ENCODE assay signal across 26 mouse cellular contexts in genomic region chr17:26701565-26701964, GRCm38 (mm10). TPM values are rescaled to one million over a fixed set of nuclear protein-coding genes. Genes with fewer than 3 reads are reported as not detected.
DNase-seq lines count a peak whose midpoint lies in the region; ATAC-seq and TF ChIP-seq lines count a peak whose summit lies in the region.
"Had no signal": no experiment of that assay in that cellular context is flagged by ENCODE, and none has a peak within 500 bp of the region (broad histone marks: within the 10 kb centered on the region; RNA-seq: fewer than 3 reads in every experiment).

No protein-coding gene starts in this region.

- no peak overlapping the region for H3K27ac ChIP-seq in forebrain, postnatal 0 days (ENCODE audit: low read depth, low read length)
- no peak overlapping the region for H3K27ac ChIP-seq in forebrain, embryonic 10.5 days
- peak overlapping the region; percentile 35 to 48; a peak in 3 of 4 replicates for H3K27ac ChIP-seq in heart, embryonic 14.5 days (replicated peaks in 1 of 2; ENCODE audit: control insufficient read depth in 1 of 2, insufficient read depth in 1 of 2, low read depth in 2 of 2, low read length in 2 of 2)
- H3K27ac ChIP-seq in layer of hippocampus, adult 2 months: peak overlapping the region; percentile 61
- H3K27ac ChIP-seq in midbrain, embryonic 10.5 days (replicated peaks): no peak overlapping the region
- H3K27ac ChIP-seq: embryonic facial prominence, embryonic 15.5 days; gastrocnemius, adult 2 months; hindbrain, embryonic 13.5 days; limb, embryonic 10.5 days; liver, embryonic 15.5 days; lung, embryonic 15.5 days; stomach, postnatal 0 days had no signal

- 78% methylated on average over 13 of the region's 13 CpGs for WGBS in forebrain, postnatal 0 days
- 88% methylated on average over 13 of the region's 13 CpGs for WGBS in forebrain, embryonic 10.5 days
- 37% methylated on average over 13 of the region's 13 CpGs for WGBS in heart, embryonic 14.5 days
- 87% methylated on average over 13 of the region's 13 CpGs for WGBS in midbrain, embryonic 10.5 days

- H3K9ac ChIP-seq in forebrain, postnatal 0 days: no peak overlapping the region
- no peak overlapping the region for H3K9ac ChIP-seq in heart, embryonic 14.5 days (ENCODE audit: low read length)
- H3K9ac ChIP-seq: embryonic facial prominence, embryonic 15.5 days; hindbrain, embryonic 13.5 days; lung, embryonic 15.5 days had no signal

- H3K36me3 ChIP-seq in forebrain, postnatal 0 days (ENCODE audit: insufficient read depth): peaks cover 28% of the 10 kb centered on the region
- peaks cover 35% of the 10 kb centered on the region for H3K36me3 ChIP-seq in forebrain, embryonic 10.5 days (replicated peaks)
- H3K36me3 ChIP-seq in heart, embryonic 14.5 days (ENCODE audit: control insufficient read depth, insufficient read depth, low read length): peaks cover 50% of the 10 kb centered on the region
- H3K36me3 ChIP-seq in midbrain, embryonic 10.5 days: peaks cover 41% of the 10 kb centered on the region

- no peak for DNase-seq in forebrain, postnatal 0 days
- DNase-seq in forebrain, embryonic 10.5 days (ENCODE audit: extremely low spot score, low spot score): no peak
- DNase-seq in heart, adult 11 months: no peak
- DNase-seq in layer of hippocampus, adult 2 months (ENCODE audit: low spot score in 2 of 2): peak in 1 of 2 experiments; percentile 29
- DNase-seq in layer of hippocampus, adult 18-20 months (ENCODE audit: low spot score in 2 of 2): no peak
- peak; percentile 26 for DNase-seq in ZHBTc4 (ENCODE audit: low read depth, low spot score)
- no peak for DNase-seq in midbrain, embryonic 10.5 days (ENCODE audit: low spot score)
- DNase-seq: adrenal gland, adult 8-10 months; cerebellum, adult 9-11 months; gastrocnemius, adult 2 months; kidney, adult 18-20 months; kidney, postnatal 4 days; liver; lung, postnatal 4 days; thymus, adult 2 months; thymus, postnatal 4 days had no signal

- no peaks in the 10 kb centered on the region for H3K27me3 ChIP-seq in forebrain, postnatal 0 days (ENCODE audit: insufficient read depth, low read length)
- no peaks in the 10 kb centered on the region for H3K27me3 ChIP-seq in forebrain, embryonic 10.5 days (ENCODE audit: poor library complexity, severe bottlenecking)
- no peaks in the 10 kb centered on the region for H3K27me3 ChIP-seq in heart, embryonic 14.5 days (ENCODE audit: control insufficient read depth, insufficient read depth, low read length)
- H3K27me3 ChIP-seq in midbrain, embryonic 10.5 days (ENCODE audit: low read depth, poor library complexity, severe bottlenecking): no peaks in the 10 kb centered on the region
- H3K27me3 ChIP-seq: embryonic facial prominence, embryonic 15.5 days; hindbrain, embryonic 13.5 days; liver, embryonic 15.5 days; lung, embryonic 15.5 days; Patski had no signal

- no peak overlapping the region for H3K4me3 ChIP-seq in forebrain, postnatal 0 days (ENCODE audit: low read depth, low read length)
- no peak overlapping the region for H3K4me3 ChIP-seq in forebrain, embryonic 10.5 days
- no peak overlapping the region for H3K4me3 ChIP-seq in heart, embryonic 14.5 days (ENCODE audit: control insufficient read depth in 1 of 2, insufficient read depth in 1 of 2, low read depth in 1 of 2, low read length in 2 of 2)
- H3K4me3 ChIP-seq in layer of hippocampus, adult 2 months: no peak overlapping the region
- H3K4me3 ChIP-seq in midbrain, embryonic 10.5 days: no peak overlapping the region
- H3K4me3 ChIP-seq: embryonic facial prominence, embryonic 15.5 days; gastrocnemius, adult 2 months; hindbrain, embryonic 13.5 days; limb, embryonic 10.5 days; liver, embryonic 15.5 days; lung, embryonic 15.5 days had no signal

- TF ChIP-seq CTCF in forebrain, postnatal 0 days (IDR thresholded peaks at IDR 0.05; ENCODE audit: low read depth): no peak
- TF ChIP-seq CTCF in layer of hippocampus, adult 2 months (conservative IDR thresholded peaks at IDR 0.05): no peak

- no peak overlapping the region for H3K4me2 ChIP-seq in forebrain, postnatal 0 days (ENCODE audit: low read depth)
- H3K4me2 ChIP-seq in heart, embryonic 14.5 days (ENCODE audit: low read length): peak overlapping the region; percentile 2; the same call in 1 of the 2 replicates
- H3K4me2 ChIP-seq: embryonic facial prominence, embryonic 15.5 days; hindbrain, embryonic 13.5 days; liver, embryonic 15.5 days; lung, embryonic 15.5 days had no signal

- no peaks in the 10 kb centered on the region for H3K4me1 ChIP-seq in forebrain, postnatal 0 days (ENCODE audit: insufficient read depth)
- no peaks in the 10 kb centered on the region for H3K4me1 ChIP-seq in forebrain, embryonic 10.5 days
- H3K4me1 ChIP-seq in heart, embryonic 14.5 days (ENCODE audit: control insufficient read depth in 2 of 2, insufficient read depth in 2 of 2, low read length in 2 of 2): peaks cover 27 to 48% of the 10 kb centered on the region in 2 experiments
- H3K4me1 ChIP-seq in midbrain, embryonic 10.5 days: no peaks in the 10 kb centered on the region
- H3K4me1 ChIP-seq: embryonic facial prominence, embryonic 15.5 days; hindbrain, embryonic 13.5 days; limb, embryonic 10.5 days; lung, embryonic 15.5 days had no signal

- H3K9me3 ChIP-seq in forebrain, postnatal 0 days (ENCODE audit: low read length): no peaks in the 10 kb centered on the region
- H3K9me3 ChIP-seq in forebrain, embryonic 10.5 days: no peaks in the 10 kb centered on the region
- H3K9me3 ChIP-seq in heart, embryonic 14.5 days (ENCODE audit: control insufficient read depth, low read length): 0 out of 2 replicates have a peak, but pooled peaks cover 3% of the 10 kb centered on the region
- no peaks in the 10 kb centered on the region for H3K9me3 ChIP-seq in midbrain, embryonic 10.5 days (replicated peaks)
- H3K9me3 ChIP-seq: embryonic facial prominence, embryonic 15.5 days; hindbrain, embryonic 13.5 days; limb, embryonic 10.5 days; liver, embryonic 15.5 days; lung, embryonic 15.5 days had no signal

- peak; percentile 25; the same call in 1 of the 2 replicates for ATAC-seq in forebrain, postnatal 0 days
- ATAC-seq in heart, embryonic 14.5 days (ENCODE audit: insufficient number of reproducible peaks, insufficient read depth, low FRiP score, low read depth): no peak
- ATAC-seq: activated CD4-positive, CD25-positive, alpha-beta regulatory T cell, adult 4 months; inflammation-experienced regulatory T-cells, adult 6 months; Patski had no signal

RNA-seq across cellular contexts. Expression of gene Crebrf, which starts 13.9 kb away (rescaled TPM):
- total RNA-seq in forebrain, postnatal 0 days (2014; rRNA removed): 26.0 and 31.4 TPM in 2 replicates
- 7.2 and 11.0 TPM in 2 replicates for polyA plus RNA-seq in forebrain, postnatal 0 days (2015; fragmentation: Nextera tagmentation; extraction: Ambion mirVana)
- polyA plus RNA-seq in forebrain, embryonic 10.5 days (2016; fragmentation: Nextera tagmentation; extraction: Ambion mirVana): 1.7 and 2.5 TPM in 2 replicates
- polyA plus RNA-seq in heart, embryonic 14.5 days (2014; fragmentation: Nextera tagmentation; extraction: Ambion mirVana): 6.8 and 8.3 TPM in 2 replicates
- total RNA-seq in layer of hippocampus, adult 2 months (2021): 100 to 1,000 TPM; 127 to 134 TPM
- 100 to 1,000 TPM; 152 to 159 TPM for total RNA-seq in layer of hippocampus, adult 18-20 months (2021)
- polyA plus RNA-seq in midbrain, embryonic 10.5 days (2016; fragmentation: Nextera tagmentation; extraction: Ambion mirVana): 3.5 and 3.8 TPM in 2 replicates

RNA-seq across cellular contexts. Expression of gene Atp6v0e, which starts 38.5 kb away (rescaled TPM):
- 60.2 and 71.9 TPM in 2 replicates for total RNA-seq in forebrain, postnatal 0 days (2014; rRNA removed)
- polyA plus RNA-seq in forebrain, postnatal 0 days (2015; fragmentation: Nextera tagmentation; extraction: Ambion mirVana): 106 and 139 TPM in 2 replicates
- 104 and 109 TPM in 2 replicates for polyA plus RNA-seq in forebrain, embryonic 10.5 days (2016; fragmentation: Nextera tagmentation; extraction: Ambion mirVana)
- 227 and 228 TPM in 2 replicates for polyA plus RNA-seq in heart, embryonic 14.5 days (2014; fragmentation: Nextera tagmentation; extraction: Ambion mirVana)
- 10 to 100 TPM; 47.0 to 56.7 TPM for total RNA-seq in layer of hippocampus, adult 2 months (2021)
- total RNA-seq in layer of hippocampus, adult 18-20 months (2021): 10 to 100 TPM; 48.7 to 49.2 TPM
- 117 and 122 TPM in 2 replicates for polyA plus RNA-seq in midbrain, embryonic 10.5 days (2016; fragmentation: Nextera tagmentation; extraction: Ambion mirVana)

Comparison
In these comparisons a context has a peak if more than half of its experiments do, and no peak if none do; other contexts are left out.
1. H3K27ac ChIP-seq: peak in heart, embryonic 14.5 days (2 of 2) and layer of hippocampus, adult 2 months (single experiment); none in forebrain, postnatal 0 days (single experiment), forebrain, embryonic 10.5 days (single experiment) and midbrain, embryonic 10.5 days (single experiment).